Mouse (Mus musculus) urinary bladder, postnatal 14 days (tissue): ENCODE data around the gene Wwc1.
A peak's percentile ranks its signal among the peaks of the same experiment; 100 is the strongest.
"Not testable (repeated sequence)": the region's sequence is repeated elsewhere in the genome, so short reads cannot be mapped to it uniquely, and the experiment has no call there.

Experiments
- DNase-seq: peaks from one replicate; pipeline ENCODE4 v3.0.0; 2021; ENCODE audit warnings: low spot score

Wwc1 gene

DNA sequence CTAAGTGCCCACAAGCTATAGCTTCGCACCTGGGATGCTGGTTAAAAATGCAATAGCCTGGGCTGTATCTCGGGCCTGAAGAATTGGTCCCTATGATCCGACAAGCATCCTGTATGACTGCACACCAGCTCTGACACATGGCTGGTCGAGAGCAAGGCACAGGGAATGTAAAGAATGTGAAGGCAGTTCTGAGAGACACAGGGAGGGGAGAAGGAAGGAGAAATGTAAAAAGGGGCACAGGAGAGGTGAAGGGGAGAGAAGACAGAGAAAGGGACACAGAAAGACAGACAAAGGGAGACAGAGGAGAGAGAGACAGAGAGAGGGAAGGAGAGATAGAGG is 101.8 kb downstream of the Wwc1 start:
- no peak for DNase-seq

DNA sequence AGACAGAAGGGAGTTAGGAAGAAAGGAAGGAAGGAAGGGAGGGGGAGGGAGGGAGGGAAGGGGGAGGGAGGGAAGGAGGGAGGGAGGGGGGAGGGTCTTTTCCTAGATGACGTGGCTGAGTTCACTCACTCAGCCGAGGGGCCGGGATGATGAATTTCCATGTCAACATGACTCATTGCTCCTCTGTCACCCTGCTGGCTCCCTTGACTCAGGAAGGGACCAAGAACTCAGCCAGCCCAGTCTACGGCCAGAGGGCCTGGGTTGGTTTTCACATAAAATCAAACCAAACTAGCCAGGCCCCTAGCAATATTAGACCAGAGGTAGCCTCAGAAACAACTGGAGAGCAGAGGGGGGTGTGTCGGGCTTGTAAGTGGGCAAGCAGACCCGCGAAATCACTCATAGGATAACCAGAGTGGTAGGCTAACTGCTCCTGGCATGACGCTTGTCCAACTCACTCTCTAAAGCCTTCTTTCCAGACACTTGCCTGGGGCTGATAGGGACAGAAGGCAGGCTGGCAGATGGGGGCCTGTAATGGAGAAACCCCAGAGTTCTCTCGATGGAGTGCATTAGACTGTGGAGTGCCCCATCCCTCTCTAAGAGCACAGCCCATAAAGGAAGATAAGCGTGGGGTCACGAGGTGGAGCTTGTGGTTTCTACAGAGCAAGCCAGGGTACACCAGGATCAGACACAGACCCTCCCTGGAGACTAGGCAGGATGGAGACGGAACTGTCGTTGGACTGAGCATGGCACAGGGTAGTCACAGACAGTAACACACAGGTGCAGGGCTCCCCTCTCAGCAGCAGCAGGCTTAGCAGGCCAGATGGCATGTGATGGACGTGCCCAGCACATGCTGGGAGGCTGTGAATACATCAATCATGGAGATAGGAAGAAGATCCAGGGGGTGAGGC is 102.4 kb downstream of the Wwc1 start:
- DNase-seq, result no peak

DNA sequence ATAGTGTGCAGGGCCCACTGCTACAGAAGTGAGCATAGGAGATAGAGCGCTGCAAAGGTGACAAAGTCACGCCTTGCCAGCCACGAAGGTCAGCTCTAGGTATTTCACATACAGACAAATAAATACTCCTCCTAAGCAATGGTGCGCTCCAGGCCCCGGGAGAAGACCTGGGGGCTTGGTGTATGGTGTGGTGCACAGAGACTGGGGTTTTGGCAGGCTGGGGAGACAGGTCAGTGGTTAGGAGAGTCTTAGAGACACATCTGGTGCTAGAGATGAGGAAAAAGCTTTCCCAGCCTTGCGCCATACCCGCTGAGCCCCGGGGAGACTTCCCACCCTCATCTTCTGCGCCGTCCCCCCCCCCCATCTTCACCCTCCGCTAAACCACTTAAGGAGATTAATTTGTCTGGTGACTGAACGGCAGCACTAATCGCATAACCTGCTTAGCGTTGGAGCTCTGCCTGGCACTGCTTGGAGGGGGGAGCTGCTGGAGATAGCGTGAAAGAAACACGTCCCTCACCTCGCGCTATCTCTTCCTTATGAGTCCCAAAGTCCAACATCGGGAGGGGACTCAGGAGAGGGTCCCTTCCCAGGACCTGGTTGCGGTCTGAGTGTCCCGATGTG is 106.6 kb downstream of the Wwc1 start:
- DNase-seq, result no peak

- DNase-seq, result no peak
These were observed 109.4 kb downstream of the Wwc1 start for GRCm38 (mm10) chr11:35870961-35871360.

DNA sequence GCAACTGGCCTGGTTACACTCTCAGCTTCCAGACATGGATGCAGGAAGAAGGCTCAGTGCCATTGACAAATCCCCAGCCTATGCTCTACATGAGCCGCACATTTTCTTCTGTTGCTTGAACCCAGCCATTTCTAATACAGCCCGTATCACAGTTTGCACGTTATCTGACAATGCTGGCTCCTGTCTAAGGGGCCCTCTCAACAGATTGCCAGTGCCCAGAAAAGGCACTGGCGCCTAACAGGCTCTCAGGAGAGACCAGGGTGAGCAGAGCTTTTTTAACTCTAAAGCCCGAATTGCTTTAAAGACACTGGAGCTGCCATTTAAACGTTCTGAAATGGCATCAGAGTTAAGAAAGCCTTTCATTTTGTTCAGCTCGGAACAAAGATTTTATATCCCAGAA is 114.2 kb downstream of the Wwc1 start:
- no peak for DNase-seq

GRCm38 (mm10) chr11:35864981-35865604 is 115.2 kb downstream of the Wwc1 start:
- DNase-seq, result no peak

DNA sequence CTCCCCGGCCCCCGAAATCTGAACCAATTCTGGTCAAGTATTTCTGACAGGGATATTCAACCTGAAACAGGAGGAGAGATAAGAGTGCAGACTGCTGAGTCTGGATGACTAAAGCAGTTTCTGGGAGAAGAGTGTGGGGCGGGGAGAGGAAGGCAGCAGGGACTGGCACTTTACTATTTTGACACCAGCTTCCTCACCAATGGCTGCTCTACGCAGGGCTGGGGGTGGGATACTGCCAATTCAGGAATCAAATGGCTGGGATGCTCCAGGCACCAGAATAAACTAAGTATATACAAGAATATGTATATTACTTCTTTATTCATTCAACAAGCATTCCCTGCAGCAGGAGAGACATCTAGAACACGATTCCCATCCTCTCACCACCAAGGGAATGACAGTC is 116.7 kb downstream of the Wwc1 start:
- no peak for DNase-seq

DNA sequence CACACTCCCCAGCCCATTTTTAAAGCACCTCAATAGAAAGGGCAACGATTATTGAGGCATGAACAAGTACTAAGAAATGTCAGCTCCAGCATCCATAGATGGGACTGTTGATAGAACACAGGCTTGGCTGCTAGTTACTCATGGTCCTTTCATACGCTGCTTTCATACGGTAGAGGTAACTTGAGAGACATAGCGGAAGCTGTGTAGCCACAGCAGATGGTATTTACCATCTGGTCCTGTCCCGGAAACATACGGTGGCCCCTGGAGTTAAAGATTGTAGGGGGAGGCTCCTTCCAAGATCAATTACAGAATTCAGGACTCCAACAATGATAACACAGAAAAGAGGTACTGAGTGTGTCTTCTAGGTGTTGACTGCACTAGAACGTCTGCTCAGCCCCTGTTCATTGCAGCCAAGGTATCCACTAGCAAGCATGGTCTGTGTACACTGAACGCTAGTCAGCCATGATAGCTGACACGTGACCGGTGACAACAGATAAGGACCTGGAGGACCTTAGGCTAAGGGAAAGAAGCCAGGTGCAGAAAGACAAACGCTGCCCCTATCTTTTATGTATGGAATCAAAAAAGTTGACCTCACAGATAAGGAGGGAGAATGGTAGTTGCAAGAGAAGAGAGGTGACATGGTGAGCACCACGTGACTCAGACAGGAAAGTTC is 122.8 kb downstream of the Wwc1 start:
- no peak for DNase-seq

DNA sequence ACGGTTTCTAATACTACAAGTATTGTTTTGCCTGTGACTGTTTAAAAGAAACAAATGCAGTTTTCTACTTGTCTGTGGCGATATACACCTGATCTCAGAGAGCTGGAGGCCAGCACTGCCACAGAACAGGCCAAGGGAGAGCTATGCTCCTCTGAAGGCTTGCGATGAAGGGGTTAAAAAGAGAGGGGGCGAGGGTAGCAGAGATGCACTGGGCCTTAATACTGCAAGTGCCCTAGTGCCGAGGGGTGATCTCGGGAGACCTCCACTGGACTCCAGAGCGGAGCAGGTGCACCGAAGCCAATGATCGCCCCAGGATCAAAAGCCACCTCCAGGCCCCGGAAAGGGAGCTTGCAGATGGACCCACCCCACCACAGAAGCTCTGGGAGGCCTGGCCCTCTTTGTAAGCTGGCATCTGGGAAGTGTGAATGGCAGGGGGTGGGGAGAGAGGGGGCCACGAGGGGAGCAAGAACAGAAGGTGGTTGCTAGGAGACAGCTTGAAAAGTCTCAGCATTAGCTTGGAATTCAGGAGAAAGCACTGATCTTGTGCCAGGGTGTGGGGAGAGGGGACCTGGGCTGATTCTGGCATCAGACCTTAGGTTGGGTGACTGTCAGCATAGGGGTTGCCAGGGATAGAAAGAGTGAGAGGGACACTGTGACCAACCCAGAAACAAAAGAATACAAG is 123.8 kb downstream of the Wwc1 start:
- no peak for DNase-seq

GRCm38 (mm10) chr11:35855567-35855966 is 124.8 kb downstream of the Wwc1 start:
- no peak for DNase-seq

DNA sequence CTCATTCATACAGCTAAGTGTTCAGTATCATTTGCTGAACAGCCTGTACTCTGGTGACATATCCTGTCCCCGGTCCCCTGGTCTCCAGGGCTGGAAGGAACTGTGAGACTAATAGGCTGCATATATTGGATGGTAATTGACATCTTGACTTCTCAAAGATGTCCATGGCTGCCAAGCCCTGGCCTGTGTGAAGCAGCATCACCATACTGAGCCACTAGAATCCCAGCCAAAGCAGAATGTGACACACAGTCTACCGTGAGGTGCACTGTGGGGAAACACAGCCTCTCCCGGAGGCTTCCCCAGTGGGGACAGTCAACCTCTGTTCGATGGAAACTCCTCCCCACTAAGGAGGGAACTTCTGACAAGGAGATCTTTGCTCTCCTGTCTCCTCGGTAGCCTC is 125.4 kb downstream of the Wwc1 start:
- DNase-seq, result no peak

DNA sequence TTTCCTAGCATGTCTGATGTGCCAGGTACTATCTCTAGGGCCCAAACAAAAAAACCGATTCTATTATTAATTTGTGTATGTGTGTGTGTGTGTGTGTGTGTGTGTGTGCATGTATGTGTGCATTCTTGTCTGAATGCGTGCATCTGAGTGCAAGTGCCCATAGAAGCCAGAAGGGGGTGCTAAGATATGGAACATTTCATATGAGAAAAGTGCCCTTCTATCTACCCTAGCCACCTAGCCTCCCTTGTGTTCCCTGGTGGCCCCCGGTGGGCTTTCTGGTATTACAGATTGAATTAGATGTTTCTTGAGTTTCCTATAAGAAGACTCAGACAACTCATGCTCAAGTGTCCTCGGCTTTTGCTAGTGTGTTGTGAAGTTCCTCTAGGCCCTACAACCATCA is 126.7 kb downstream of the Wwc1 start:
- DNase-seq, result no peak

DNA sequence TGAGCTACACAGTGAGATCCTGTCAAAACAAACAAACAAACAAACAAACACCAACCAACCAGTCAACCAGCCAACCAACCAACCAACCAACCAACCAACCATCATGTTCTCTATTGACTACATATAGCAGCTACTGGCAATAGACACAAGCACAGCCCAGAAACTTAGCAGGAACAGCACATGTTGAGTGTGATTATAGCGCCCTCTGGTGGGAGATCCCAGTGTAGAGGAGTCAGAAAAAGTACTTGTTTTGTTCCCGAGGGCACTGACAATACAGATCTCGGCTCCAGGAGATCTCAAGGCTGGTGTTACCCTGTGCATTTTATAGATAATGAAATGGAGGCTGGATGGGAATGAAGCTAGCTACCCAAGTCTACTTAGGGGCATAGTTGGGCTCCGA is 127.6 kb downstream of the Wwc1 start:
- peak; percentile 22 for DNase-seq

GRCm38 (mm10) chr11:35844299-35844698 is 136.0 kb downstream of the Wwc1 start:
- DNase-seq, result no peak

DNA sequence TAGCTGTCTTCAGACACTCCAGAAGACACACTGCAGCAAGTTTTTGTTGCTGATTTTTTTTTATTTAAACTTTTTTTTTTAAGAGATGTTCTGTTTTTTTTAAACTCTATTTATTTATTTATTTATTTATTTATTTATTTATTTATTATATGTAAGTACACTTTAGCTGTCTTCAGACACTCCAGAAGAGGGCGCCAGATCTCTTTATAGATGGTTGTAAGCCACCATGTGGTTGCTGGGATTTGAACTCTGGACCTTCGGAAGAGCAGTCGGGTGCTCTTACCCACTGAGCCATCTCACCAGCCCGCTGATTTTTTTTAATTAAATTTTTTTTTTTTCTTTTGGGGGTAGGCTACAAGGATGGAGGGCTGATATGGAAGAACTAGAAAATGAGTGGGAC is 137.8 kb downstream of the Wwc1 start:
- DNase-seq, result not testable (repeated sequence)

DNA sequence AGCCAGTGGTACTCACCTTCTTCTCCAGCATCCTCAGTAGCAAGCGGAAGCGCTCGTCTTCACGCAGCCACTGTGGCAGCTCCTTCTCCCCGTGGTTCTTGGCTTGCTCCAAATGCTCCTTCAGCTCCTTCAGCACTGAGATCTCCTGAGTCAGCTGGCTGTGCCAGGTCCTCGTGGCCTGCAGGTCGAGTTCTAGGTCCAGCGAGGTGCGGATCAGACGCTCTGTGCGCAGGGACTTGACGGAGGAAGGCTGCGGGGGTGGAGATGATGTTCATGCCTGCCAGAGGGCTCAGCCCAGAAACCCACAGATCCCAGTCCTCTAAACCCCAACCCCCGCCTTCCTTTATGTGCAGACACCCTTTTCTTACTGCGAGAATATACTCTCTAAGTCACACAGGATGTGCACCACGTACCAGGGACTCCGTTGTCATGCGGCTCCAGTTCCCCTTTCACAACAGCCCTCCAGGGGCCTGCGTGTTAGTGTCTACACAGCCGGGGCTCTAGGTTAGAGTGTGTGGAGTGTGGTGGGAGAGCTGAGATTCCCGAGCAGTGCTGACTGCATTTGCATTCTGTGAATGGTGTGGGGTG is 138.5 kb downstream of the Wwc1 start:
- no peak for DNase-seq

GRCm38 (mm10) chr11:35840806-35841205 is 139.5 kb downstream of the Wwc1 start:
- not testable (repeated sequence) for DNase-seq

GRCm38 (mm10) chr11:35840282-35840681 is 140.0 kb downstream of the Wwc1 start:
- DNase-seq, result no peak

DNA sequence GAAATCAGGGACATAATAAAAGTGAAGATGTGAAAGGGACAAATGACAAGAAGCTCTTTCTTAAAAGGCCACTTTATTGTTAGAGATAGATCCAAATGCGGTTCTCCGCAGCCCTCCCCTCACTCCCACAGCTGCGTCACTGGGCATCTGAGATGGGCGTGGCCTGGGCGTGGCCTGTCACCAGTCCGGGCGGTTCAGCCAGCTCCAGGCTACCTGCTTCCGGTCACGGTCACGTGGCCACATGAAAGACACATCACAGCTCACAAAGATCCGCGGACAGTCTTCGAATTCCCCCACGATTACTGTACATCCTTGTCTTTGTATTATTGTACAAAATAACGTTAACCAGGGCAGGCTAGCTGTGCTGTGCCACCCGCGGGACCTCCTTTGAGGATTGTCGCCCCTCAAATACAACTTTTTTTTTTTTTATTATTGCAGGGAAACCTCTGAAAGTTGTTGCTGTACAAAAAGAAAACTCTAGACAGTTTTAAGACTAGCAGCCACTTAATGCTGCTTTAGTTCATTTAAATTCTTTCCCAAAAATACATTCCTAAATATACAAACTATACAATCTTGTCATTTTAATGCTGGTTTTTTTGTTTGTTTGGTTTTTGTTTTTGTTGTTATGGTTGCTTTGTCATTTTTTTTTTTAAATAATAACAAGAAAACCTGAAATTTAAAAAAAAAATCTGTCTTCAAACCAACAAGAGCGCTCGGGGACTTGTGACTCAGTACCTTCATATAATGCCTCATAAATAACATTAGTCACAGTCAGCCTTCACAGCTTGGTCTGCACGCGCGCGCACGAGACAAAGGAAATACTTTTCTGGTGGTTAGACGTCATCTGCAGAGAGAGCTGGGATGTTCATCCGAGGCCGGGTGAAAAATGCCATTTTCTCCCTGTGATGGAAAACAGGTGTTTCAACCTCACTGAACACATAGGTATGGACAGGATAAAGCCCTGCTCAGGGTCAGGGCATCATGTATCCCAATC is 141.7 kb downstream of the Wwc1 start:
- peak; percentile 93 for DNase-seq
